Mouse (Mus musculus) lung, embryonic 16.5 days (tissue): ENCODE measurements around the gene S100a2. TPM values are rescaled to one million over a fixed set of nuclear protein-coding genes. Genes with fewer than 3 reads are reported as not detected.

ENCODE experiments used
- ATAC-seq: fragments of 200-750 bp; cut with Nextera tagmentation; 2 replicates; pipeline ENCODE4 v1.8.0; 2017; ENCODE audit warnings: low read depth, mild to moderate bottlenecking, moderate library complexity
- H3K27ac ChIP-seq: fragments of 300-500 bp; sonication (generic); 2 replicates; pipeline ENCODE4 v1.5.1; 2014; ENCODE audit warnings: mild to moderate bottlenecking, control low read depth, low read length
- H3K27me3 ChIP-seq: fragments of 300-500 bp; sonication (generic); 2 replicates; pipeline ENCODE4 v1.6.1; 2014; ENCODE audit warnings: low read depth, low read length, mixed read lengths; ENCODE audit not compliant: control insufficient read depth, insufficient read depth
- H3K36me3 ChIP-seq: fragments of 300-500 bp; sonication (generic); 2 replicates; pipeline ENCODE4 v1.6.1; 2014; ENCODE audit warnings: low read length; ENCODE audit not compliant: control insufficient read depth, insufficient read depth
- H3K4me1 ChIP-seq: fragments of 300-500 bp; sonication (generic); replicated peaks from 2 replicates; pipeline ENCODE4 v1.6.1; 2014; ENCODE audit warnings: low read length, mixed read lengths; ENCODE audit not compliant: control insufficient read depth, insufficient read depth
- H3K4me2 ChIP-seq: fragments of 300-500 bp; sonication (generic); 2 replicates; pipeline ENCODE4 v1.6.1; 2014; ENCODE audit warnings: low read depth, low read length, control low read depth
- H3K4me3 ChIP-seq: fragments of 300-500 bp; sonication (generic); 2 replicates; pipeline ENCODE4 v1.5.1; 2014; ENCODE audit warnings: mild to moderate bottlenecking, low read length, control low read depth
- H3K9ac ChIP-seq: fragments of 300-500 bp; sonication (generic); 2 replicates; pipeline ENCODE4 v1.6.1; 2014; ENCODE audit warnings: low read length, control low read depth
- H3K9me3 ChIP-seq: fragments of 300-500 bp; sonication (generic); 2 replicates; pipeline ENCODE4 v1.6.1; 2016; ENCODE audit warnings: low read length; ENCODE audit not compliant: control insufficient read depth
- WGBS: fragments of 180-500 bp; shearing (Covaris S2); extraction: QIAGEN DNeasy Blood & Tissue Kit; methylation state at CpG from one replicate; pipeline ENCODE4 v1.1.7; 2014; 5-methylcytosine and 5-hydroxymethylcytosine counted together
- polyA plus RNA-seq: library from polyadenylated mRNA; unstranded; fragments of >200 nt; fragmentation: Nextera tagmentation; extraction: Ambion mirVana; gene quantifications from 2 replicates; pipeline ENCODE4 v1.2.1, GENCODE M21; 2015

The S100a2 gene
- polyA plus RNA-seq, 1 experiment from 2014 or later: not detected

DNA sequence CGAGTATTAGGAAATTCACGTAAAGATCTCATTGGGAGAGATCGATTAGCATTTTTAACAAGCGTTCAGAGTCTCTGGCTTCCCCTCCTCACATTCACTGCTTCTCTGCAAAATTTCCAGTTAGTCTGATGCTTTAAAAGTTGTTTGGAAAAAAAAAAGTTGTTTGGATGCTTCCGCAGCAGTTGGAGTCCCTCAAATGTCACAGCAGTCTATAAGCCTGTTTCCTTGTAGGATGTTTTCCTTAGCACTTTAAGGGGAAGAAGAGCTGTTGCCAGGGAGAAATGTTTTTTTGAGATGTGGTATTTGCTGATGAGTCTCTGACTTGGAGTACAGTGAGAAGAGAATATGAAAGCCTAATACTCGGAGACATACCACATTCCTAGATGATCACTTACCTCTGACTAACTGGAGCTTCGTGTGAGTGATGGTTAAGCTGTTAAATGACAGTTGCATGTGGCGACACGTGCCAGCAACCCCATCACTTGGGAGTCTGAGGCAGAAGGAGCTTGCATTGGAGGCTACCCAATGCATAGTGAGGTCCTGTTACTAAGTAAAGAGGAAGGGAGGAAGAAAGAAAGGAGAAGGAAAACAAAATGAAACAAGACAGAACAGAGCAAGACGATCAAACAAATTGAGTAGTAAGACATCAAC lies 13.6 kb upstream of the S100a2 start:
- H3K9ac ChIP-seq: no peak overlapping the region
- no peaks in the 10 kb centered on the region for H3K36me3 ChIP-seq
- 62% methylated on average over 10 of the region's 10 CpGs for WGBS
- H3K27ac ChIP-seq: no peak overlapping the region
- no peak overlapping the region for H3K4me3 ChIP-seq
- no peaks in the 10 kb centered on the region for H3K4me1 ChIP-seq
- H3K9me3 ChIP-seq: no peaks in the 10 kb centered on the region
- peak; percentile 23; the same call in 1 of the 2 replicates for ATAC-seq
- H3K4me2 ChIP-seq: no peak overlapping the region
- H3K27me3 ChIP-seq: no peaks in the 10 kb centered on the region

DNA sequence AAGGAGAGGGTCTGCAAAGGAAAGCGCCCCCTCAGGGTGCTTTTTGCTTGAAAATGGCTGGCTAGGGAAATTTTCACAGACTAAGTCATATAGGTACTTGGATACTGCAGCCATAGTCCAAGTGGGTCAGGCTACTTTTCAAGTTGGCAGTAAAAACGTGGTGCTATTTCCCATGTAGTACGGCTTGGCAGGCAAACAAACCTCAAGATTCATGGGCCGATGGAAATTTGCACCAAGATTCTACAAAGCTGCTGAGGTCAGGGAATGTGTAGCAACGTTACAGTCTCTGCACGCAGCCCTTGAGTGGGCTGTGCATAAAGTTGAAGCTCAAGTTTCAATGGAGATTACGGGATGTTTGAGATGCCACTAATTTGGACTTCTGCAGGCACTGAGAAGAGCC lies 10.6 kb upstream of the S100a2 start:
- 38% methylated on average over 7 of the region's 7 CpGs for WGBS
- ATAC-seq: no peak

DNA sequence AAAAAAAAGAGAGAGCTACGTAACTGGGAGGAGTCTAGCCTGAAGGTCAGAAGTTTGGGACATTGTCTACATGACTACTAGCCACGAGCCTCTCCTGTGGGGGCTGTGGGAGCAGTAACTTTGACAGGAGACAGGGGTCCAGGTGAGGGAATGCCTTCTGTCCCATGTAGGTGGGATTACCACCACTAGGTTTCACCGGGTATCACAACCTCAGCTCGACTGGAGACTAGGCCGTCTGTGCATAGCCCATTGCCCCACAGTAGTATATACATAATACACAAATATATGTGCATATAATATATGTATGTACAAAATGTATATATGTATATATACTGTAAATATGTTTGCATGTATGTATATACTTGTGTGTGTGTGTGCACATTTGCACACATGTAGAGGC lies 8.9 kb upstream of the S100a2 start:
- Histone ChIP-seq H3K36me3 (no peaks in the 10 kb centered on the region), H3K9ac (no peak overlapping the region), H3K4me3 (no peak overlapping the region), H3K9me3 (no peaks in the 10 kb centered on the region), H3K4me2 (no peak overlapping the region), H3K27me3 (no peaks in the 10 kb centered on the region), H3K27ac (no peak overlapping the region), H3K4me1 (no peaks in the 10 kb centered on the region; the same call in 1 of the 2 replicates)
- WGBS: 93% methylated on average over 5 of the region's 5 CpGs
- no peak for ATAC-seq

More for the DNA sequence above, 10.6 kb upstream of the S100a2 start:
- no peaks in the 10 kb centered on the region for H3K27me3 ChIP-seq
- H3K9me3 ChIP-seq: no peaks in the 10 kb centered on the region
- no peak overlapping the region for H3K4me3 ChIP-seq
- no peaks in the 10 kb centered on the region; the same call in 1 of the 2 replicates for H3K4me1 ChIP-seq
- no peak overlapping the region for H3K9ac ChIP-seq
- no peak overlapping the region for H3K4me2 ChIP-seq
- no peaks in the 10 kb centered on the region for H3K36me3 ChIP-seq
- H3K27ac ChIP-seq: no peak overlapping the region

DNA sequence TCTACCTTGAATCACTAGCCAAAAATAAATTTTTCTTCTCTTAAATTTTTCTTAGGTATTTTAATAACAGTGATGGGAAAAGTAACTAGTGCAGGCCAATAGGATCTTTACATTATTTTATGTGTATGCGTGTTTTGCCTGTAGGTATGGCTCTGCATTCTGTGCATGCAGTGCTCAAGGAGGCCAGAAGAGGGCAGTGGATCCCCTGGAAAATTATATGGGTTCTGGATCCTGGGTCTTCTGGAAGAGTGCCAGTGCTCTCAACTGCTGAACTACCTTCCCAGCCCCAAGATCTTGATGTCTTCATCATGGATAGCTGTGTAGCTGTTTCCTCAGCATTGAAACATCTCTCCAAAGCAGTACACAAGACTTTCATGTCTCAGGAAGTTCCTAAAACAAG lies 7.9 kb upstream of the S100a2 start:
- H3K27ac ChIP-seq: no peak overlapping the region
- H3K9ac ChIP-seq: no peak overlapping the region
- WGBS: 88% methylated on average over 1 of the region's 1 CpGs
- H3K4me1 ChIP-seq: peaks cover 2% of the 10 kb centered on the region; the same call in 1 of the 2 replicates
- no peak for ATAC-seq
- no peaks in the 10 kb centered on the region for H3K9me3 ChIP-seq
- H3K4me3 ChIP-seq: no peak overlapping the region
- no peak overlapping the region for H3K4me2 ChIP-seq
- H3K36me3 ChIP-seq: no peaks in the 10 kb centered on the region
- H3K27me3 ChIP-seq: no peaks in the 10 kb centered on the region

DNA sequence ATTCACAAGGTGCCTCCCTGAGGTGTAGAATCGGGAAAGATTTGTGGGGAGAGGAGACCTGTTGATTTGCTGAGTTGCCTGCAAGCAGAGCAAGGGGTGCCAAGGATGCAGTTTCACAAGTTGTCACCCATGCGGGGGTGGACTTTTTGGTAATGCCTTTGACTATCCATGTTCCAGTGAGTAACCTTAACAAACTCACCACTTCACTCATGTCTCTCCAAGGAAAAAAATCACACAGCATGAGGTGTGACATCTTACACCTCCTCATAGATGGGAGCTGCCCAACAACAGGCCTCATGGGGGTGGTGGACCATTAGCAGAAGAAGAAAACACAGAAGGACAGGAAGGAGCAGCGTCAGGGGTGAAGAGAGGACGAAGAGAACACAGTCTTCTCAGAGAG lies 7.5 kb upstream of the S100a2 start:
- H3K9ac ChIP-seq: no peak overlapping the region
- peaks cover 5% of the 10 kb centered on the region; the same call in 1 of the 2 replicates for H3K4me1 ChIP-seq
- H3K4me3 ChIP-seq: no peak overlapping the region
- WGBS: 82% methylated on average over 4 of the region's 4 CpGs
- no peak for ATAC-seq
- H3K27ac ChIP-seq: no peak overlapping the region
- no peaks in the 10 kb centered on the region for H3K9me3 ChIP-seq
- no peaks in the 10 kb centered on the region for H3K36me3 ChIP-seq
- H3K4me2 ChIP-seq: no peak overlapping the region
- no peaks in the 10 kb centered on the region for H3K27me3 ChIP-seq

DNA sequence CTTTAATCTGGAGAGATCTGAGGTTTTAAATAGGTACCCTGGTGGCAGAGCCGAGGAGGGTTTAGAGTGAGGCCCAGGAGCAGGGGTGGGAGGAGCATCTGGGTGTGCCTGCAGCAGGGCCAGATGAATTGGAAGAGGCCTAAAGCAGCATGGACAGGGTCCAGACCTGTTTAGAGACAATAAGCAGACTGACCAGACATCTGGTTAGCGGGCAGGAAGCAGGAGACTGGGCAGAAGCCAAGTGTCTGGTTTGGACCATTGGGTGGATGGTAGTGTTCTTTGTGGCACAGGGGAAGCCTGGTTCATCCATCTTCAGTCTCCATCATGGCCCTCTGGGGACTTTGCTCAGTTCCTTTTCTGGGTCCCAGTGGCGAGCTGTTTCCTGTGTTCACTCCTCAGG lies 6.2 kb upstream of the S100a2 start:
- H3K9ac ChIP-seq: no peak overlapping the region
- ATAC-seq: no peak
- H3K4me3 ChIP-seq: no peak overlapping the region
- no peaks in the 10 kb centered on the region for H3K36me3 ChIP-seq
- peaks cover 5% of the 10 kb centered on the region; the same call in 1 of the 2 replicates for H3K4me1 ChIP-seq
- H3K9me3 ChIP-seq: no peaks in the 10 kb centered on the region
- H3K27ac ChIP-seq: no peak overlapping the region
- H3K4me2 ChIP-seq: no peak overlapping the region
- 33% methylated on average over 3 of the region's 3 CpGs for WGBS
- no peaks in the 10 kb centered on the region for H3K27me3 ChIP-seq

DNA sequence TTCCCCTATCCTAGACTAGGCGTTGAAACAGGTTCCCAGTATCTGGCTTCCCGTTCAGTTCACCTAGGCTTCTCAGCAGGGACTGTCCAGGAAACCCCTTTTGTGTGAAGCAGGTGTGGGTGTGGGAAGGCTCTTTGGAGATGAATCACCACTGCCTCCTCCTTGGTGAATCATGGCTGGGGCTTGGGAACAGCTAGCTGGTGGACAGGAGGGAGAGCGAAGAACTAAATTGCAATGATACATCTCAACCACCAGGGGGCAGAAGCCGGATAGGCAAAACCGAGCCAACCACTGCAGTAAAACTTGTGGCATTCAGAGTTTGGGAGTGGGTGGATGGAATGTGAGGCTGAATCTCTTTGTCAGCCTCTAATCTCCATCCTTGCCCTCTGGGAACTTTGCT lies 4.5 kb upstream of the S100a2 start:
- ATAC-seq: peak; percentile 29; the same call in 1 of the 2 replicates

DNA sequence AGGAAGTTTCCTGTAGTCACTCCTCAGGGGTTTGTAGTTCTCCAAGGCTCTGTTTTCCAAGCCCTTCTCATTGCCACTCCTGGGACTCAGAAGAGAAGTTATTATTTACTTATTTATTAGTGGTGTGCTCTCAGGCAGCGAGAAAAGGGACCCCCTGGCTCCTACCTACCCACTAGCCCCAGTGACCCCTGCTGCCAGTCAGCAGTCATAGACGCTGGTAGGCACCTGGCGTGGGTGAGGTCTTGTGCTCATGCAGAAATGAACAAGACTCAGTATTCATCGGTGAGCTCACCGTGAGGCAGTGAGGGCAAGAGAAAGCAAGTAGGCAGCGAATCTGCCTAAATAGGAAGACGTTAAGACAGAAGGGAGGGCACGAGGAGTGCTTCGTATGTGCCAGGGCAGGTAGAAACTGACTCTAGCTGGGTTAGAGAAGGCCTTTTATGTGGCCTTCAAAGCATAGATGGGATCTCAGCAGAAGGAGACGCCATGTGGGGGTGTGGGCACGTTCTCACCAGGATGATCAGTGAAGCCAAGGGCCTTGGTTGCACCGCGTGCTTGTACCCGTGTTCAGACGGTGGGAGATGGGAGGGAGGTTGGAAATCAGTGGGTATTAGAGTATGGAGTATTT lies 3.9 kb upstream of the S100a2 start:
- Histone ChIP-seq H3K27ac (peak overlapping the region; percentile 81), H3K4me3 (no peak overlapping the region), H3K4me2 (no peak overlapping the region), H3K9ac (no peak overlapping the region), H3K9me3 (no peaks in the 10 kb centered on the region), H3K36me3 (no peaks in the 10 kb centered on the region), H3K27me3 (no peaks in the 10 kb centered on the region), H3K4me1 (peaks cover 5% of the 10 kb centered on the region; the same call in 1 of the 2 replicates)
- 79% methylated on average over 15 of the region's 15 CpGs for WGBS
- ATAC-seq: no peak; the same call in 1 of the 2 replicates

More for the DNA sequence above, 4.5 kb upstream of the S100a2 start:
- peaks cover 5% of the 10 kb centered on the region; the same call in 1 of the 2 replicates for H3K4me1 ChIP-seq
- no peaks in the 10 kb centered on the region for H3K36me3 ChIP-seq
- H3K27me3 ChIP-seq: no peaks in the 10 kb centered on the region
- no peak overlapping the region for H3K4me3 ChIP-seq
- no peak overlapping the region; the same call in 1 of the 2 replicates for H3K27ac ChIP-seq
- no peak overlapping the region for H3K9ac ChIP-seq
- WGBS: 30% methylated on average over 5 of the region's 5 CpGs
- no peak overlapping the region for H3K4me2 ChIP-seq
- H3K9me3 ChIP-seq: no peaks in the 10 kb centered on the region

DNA sequence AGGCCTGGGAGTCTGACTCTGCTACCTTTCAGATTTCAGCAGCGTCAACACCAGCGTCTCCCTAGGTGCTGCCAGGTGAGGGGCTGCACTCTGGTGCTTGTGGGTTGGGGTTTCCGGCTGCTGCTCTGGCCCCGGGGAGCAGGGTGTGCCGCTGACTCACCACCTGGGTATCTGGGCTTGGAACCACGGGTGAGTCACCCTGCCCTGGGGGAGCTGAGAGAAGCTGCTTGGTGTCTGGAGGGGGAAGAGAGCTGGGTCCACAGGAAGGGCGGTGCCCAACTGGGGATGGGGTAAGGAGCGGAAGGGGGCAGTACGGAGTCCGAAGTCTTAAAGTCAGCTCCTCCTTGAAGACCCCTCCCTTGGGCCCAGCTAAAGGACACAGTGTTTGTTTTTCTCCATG lies 3.1 kb upstream of the S100a2 start:
- Histone ChIP-seq H3K4me2 (no peak overlapping the region), H3K36me3 (no peaks in the 10 kb centered on the region), H3K9me3 (no peaks in the 10 kb centered on the region), H3K27me3 (no peaks in the 10 kb centered on the region), H3K4me1 (peaks cover 5% of the 10 kb centered on the region; the same call in 1 of the 2 replicates), H3K27ac (peak overlapping the region; percentile 81), H3K4me3 (no peak overlapping the region), H3K9ac (peak overlapping the region; percentile 7; the same call in 1 of the 2 replicates)
- WGBS: 40% methylated on average over 10 of the region's 10 CpGs
- peak; percentile 86 for ATAC-seq
